Mouse (Mus musculus): Measurements from ENCODE around the gene Ccnjl. TPM values are rescaled to one million over a fixed set of nuclear protein-coding genes. Genes with fewer than 3 reads are reported as not detected.

The Ccnjl gene
- polyA plus RNA-seq, 3 experiments from 2014 or later = not detected

GRCm38 (mm10) chr11:43569595-43569994 is 41.0 kb downstream of the Ccnjl start:
- no peak for ATAC-seq

GRCm38 (mm10) chr11:43575061-43575375 is 46.4 kb downstream of the Ccnjl start:
- no peak for ATAC-seq

- ATAC-seq = no peak
These were observed 47.0 kb downstream of the Ccnjl start for GRCm38 (mm10) chr11:43575376-43576151.

- no peak for ATAC-seq
These were observed 49.3 kb downstream of the Ccnjl start for GRCm38 (mm10) chr11:43577713-43578478.

- ATAC-seq = no peak
These were observed 56.8 kb downstream of the Ccnjl start for GRCm38 (mm10) chr11:43585211-43586005.

- no peak for ATAC-seq
These were observed 57.9 kb downstream of the Ccnjl start, which contains the start of gene 4933415A04Rik for GRCm38 (mm10) chr11:43586324-43587090. 4933415A04Rik (plus strand) TSS chr11:43587040.

GRCm38 (mm10) chr11:43589530-43590072 is 61.0 kb downstream of the Ccnjl start:
- no peak for ATAC-seq

GRCm38 (mm10) chr11:43601440-43601839 is 72.9 kb downstream of the Ccnjl start, which contains the start of gene Fabp6:
Fabp6 (minus strand) TSS chr11:43601540.
- no peak for ATAC-seq

GRCm38 (mm10) chr11:43604207-43604606 is 75.6 kb downstream of the Ccnjl start:
- no peak for ATAC-seq

GRCm38 (mm10) chr11:43604891-43605290 is 76.3 kb downstream of the Ccnjl start:
- ATAC-seq = no peak

- ATAC-seq = no peak
These were observed 77.3 kb downstream of the Ccnjl start for GRCm38 (mm10) chr11:43605859-43606258.

GRCm38 (mm10) chr11:43608440-43608839 is 79.9 kb downstream of the Ccnjl start:
- ATAC-seq = no peak

GRCm38 (mm10) chr11:43610006-43610661 is 81.5 kb downstream of the Ccnjl start:
- ATAC-seq = no peak

- no peak for ATAC-seq
These were observed 82.1 kb downstream of the Ccnjl start for GRCm38 (mm10) chr11:43610662-43611033.

- no peak for ATAC-seq
These were observed 84.4 kb downstream of the Ccnjl start for GRCm38 (mm10) chr11:43612834-43613488.

GRCm38 (mm10) chr11:43617924-43618323 is 89.3 kb downstream of the Ccnjl start:
- no peak for ATAC-seq

- ATAC-seq = no peak
These were observed 89.8 kb downstream of the Ccnjl start for GRCm38 (mm10) chr11:43618403-43618802.

- ATAC-seq = no peak
These were observed 93.2 kb downstream of the Ccnjl start for GRCm38 (mm10) chr11:43621769-43622168.

GRCm38 (mm10) chr11:43624341-43624740 is 95.8 kb downstream of the Ccnjl start:
- no peak for ATAC-seq

- ATAC-seq = no peak
These were observed 97.8 kb downstream of the Ccnjl start for GRCm38 (mm10) chr11:43626300-43626926.

Measured in inflammation-experienced regulatory T-cells, adult 6 months (primary cell).